Mouse (Mus musculus): Measurements from ENCODE around the gene Veph1. TPM values are rescaled to one million over a fixed set of nuclear protein-coding genes. Genes with fewer than 3 reads are reported as not detected.

Veph1 gene
- polyA plus RNA-seq, 1 experiment from 2014 or later: 2.9 TPM

Other genes with a start within 250 kb of the Veph1 start
- 46.7 and 48.9 TPM in 2 replicates for gene Ptx3, start 76.9 kb downstream of the Veph1 start, polyA plus RNA-seq (2015; fragmentation: Nextera tagmentation; extraction: Ambion mirVana)